Mouse (Mus musculus): ENCODE measurements around the gene Samd14. TPM values are rescaled to one million over a fixed set of nuclear protein-coding genes. Genes with fewer than 3 reads are reported as not detected.
"Not testable (repeated sequence)": the region's sequence is repeated elsewhere in the genome, so short reads cannot be mapped to it uniquely, and the experiment has no call there.

Samd14 gene
- polyA plus RNA-seq (2012; ENCODE audit: insufficient read depth, low replicate concordance) = 775 and 2,394 TPM in 2 replicates

GRCm38 (mm10) chr11:95009629-95010014 is at the start of gene Samd14:
Gene Samd14 (plus strand): TSS chr11:95009879.
- Histone ChIP-seq H3K27me3 (replicated peaks) (no peaks in the 10 kb centered on the region), H3K9me3 (no peaks in the 10 kb centered on the region), H3K36me3 (replicated peaks; ENCODE audit: low read length) (peaks cover 57% of the 10 kb centered on the region), H3K4me3 (replicated peaks) (peak within 1 kb of the TSS; percentile 99), H3K4me1 (peaks cover 81% of the 10 kb centered on the region)
- TF ChIP-seq GATA1 (IDR thresholded peaks at IDR 0.05; ENCODE audit: borderline replicate concordance, low read length) = no peak
- TF ChIP-seq FLI1 (IDR thresholded peaks at IDR 0.05; ENCODE audit: low read length) = no peak

GRCm38 (mm10) chr11:94962534-94963101 is 47.1 kb upstream of the Samd14 start:
- no peaks in the 10 kb centered on the region for H3K36me3 ChIP-seq (replicated peaks; ENCODE audit: low read length)
- peaks cover 59% of the 10 kb centered on the region for H3K27me3 ChIP-seq (replicated peaks)

GRCm38 (mm10) chr11:94967419-94967818 is 42.3 kb upstream of the Samd14 start, which contains the start of gene Hils1:
Gene Hils1 (plus strand): TSS chr11:94967593.
- H3K4me1 ChIP-seq = peaks cover 27% of the 10 kb centered on the region
- no peaks in the 10 kb centered on the region for H3K36me3 ChIP-seq (replicated peaks; ENCODE audit: low read length)
- no peaks in the 10 kb centered on the region for H3K9me3 ChIP-seq
- TF ChIP-seq GATA1 (IDR thresholded peaks at IDR 0.05; ENCODE audit: borderline replicate concordance, low read length) (no peak), FLI1 (IDR thresholded peaks at IDR 0.05; ENCODE audit: low read length) (no peak)
- no peak within 1 kb of the TSS for H3K4me3 ChIP-seq (replicated peaks)
- H3K27me3 ChIP-seq (replicated peaks) = peaks cover 74% of the 10 kb centered on the region

More at GRCm38 (mm10) chr11:94962534-94963101, 47.1 kb upstream of the Samd14 start:
- Histone ChIP-seq H3K9me3 (no peaks in the 10 kb centered on the region), H3K4me1 (peaks cover 14% of the 10 kb centered on the region), H3K4me3 (replicated peaks) (no peak overlapping the region)
- TF ChIP-seq GATA1 (IDR thresholded peaks at IDR 0.05; ENCODE audit: borderline replicate concordance, low read length) (no peak), FLI1 (IDR thresholded peaks at IDR 0.05; ENCODE audit: low read length) (no peak)

- no peak overlapping the region for H3K4me3 ChIP-seq (replicated peaks)
- peaks cover 28% of the 10 kb centered on the region for H3K4me1 ChIP-seq
- no peaks in the 10 kb centered on the region for H3K36me3 ChIP-seq (replicated peaks; ENCODE audit: low read length)
- H3K9me3 ChIP-seq = no peaks in the 10 kb centered on the region
- no peak for TF ChIP-seq GATA1 (IDR thresholded peaks at IDR 0.05; ENCODE audit: borderline replicate concordance, low read length)
- H3K27me3 ChIP-seq (replicated peaks) = peaks cover 69% of the 10 kb centered on the region
These were observed 41.5 kb upstream of the Samd14 start for GRCm38 (mm10) chr11:94968187-94968586.

- Histone ChIP-seq H3K4me1 (peaks cover 31% of the 10 kb centered on the region), H3K27me3 (replicated peaks) (peaks cover 60% of the 10 kb centered on the region)
- not testable (repeated sequence) for H3K4me3 ChIP-seq (replicated peaks); H3K36me3 ChIP-seq (replicated peaks; ENCODE audit: low read length); H3K9me3 ChIP-seq
These were observed 40.0 kb upstream of the Samd14 start for GRCm38 (mm10) chr11:94969709-94970108.

- Histone ChIP-seq H3K9me3 (no peaks in the 10 kb centered on the region), H3K36me3 (replicated peaks; ENCODE audit: low read length) (no peaks in the 10 kb centered on the region), H3K4me3 (replicated peaks) (peak overlapping the region; percentile 23), H3K27me3 (replicated peaks) (peaks cover 62% of the 10 kb centered on the region), H3K4me1 (peaks cover 36% of the 10 kb centered on the region)
- TF ChIP-seq GATA1 (IDR thresholded peaks at IDR 0.05; ENCODE audit: borderline replicate concordance, low read length) (no peak), FLI1 (IDR thresholded peaks at IDR 0.05; ENCODE audit: low read length) (no peak)
These were observed 39.3 kb upstream of the Samd14 start for GRCm38 (mm10) chr11:94970210-94970943.

GRCm38 (mm10) chr11:94971895-94972615 is 37.6 kb upstream of the Samd14 start:
- H3K36me3 ChIP-seq (replicated peaks; ENCODE audit: low read length) = no peaks in the 10 kb centered on the region
- H3K9me3 ChIP-seq = no peaks in the 10 kb centered on the region

GRCm38 (mm10) chr11:94972887-94973286 is 36.8 kb upstream of the Samd14 start:
- no peaks in the 10 kb centered on the region for H3K36me3 ChIP-seq (replicated peaks; ENCODE audit: low read length)
- H3K4me3 ChIP-seq (replicated peaks) = no peak overlapping the region
- H3K27me3 ChIP-seq (replicated peaks) = peaks cover 50% of the 10 kb centered on the region
- no peak for TF ChIP-seq FLI1 (IDR thresholded peaks at IDR 0.05; ENCODE audit: low read length)
- no peak for TF ChIP-seq GATA1 (IDR thresholded peaks at IDR 0.05; ENCODE audit: borderline replicate concordance, low read length)
- no peaks in the 10 kb centered on the region for H3K9me3 ChIP-seq
- peaks cover 41% of the 10 kb centered on the region for H3K4me1 ChIP-seq

More at GRCm38 (mm10) chr11:94971895-94972615, 37.6 kb upstream of the Samd14 start:
- Histone ChIP-seq H3K4me3 (replicated peaks) (no peak overlapping the region), H3K27me3 (replicated peaks) (peaks cover 58% of the 10 kb centered on the region), H3K4me1 (peaks cover 45% of the 10 kb centered on the region)
- TF ChIP-seq GATA1 (IDR thresholded peaks at IDR 0.05; ENCODE audit: borderline replicate concordance, low read length) = no peak
- TF ChIP-seq FLI1 (IDR thresholded peaks at IDR 0.05; ENCODE audit: low read length) = no peak

- Histone ChIP-seq H3K4me3 (replicated peaks) (no peak overlapping the region), H3K9me3 (no peaks in the 10 kb centered on the region), H3K36me3 (replicated peaks; ENCODE audit: low read length) (no peaks in the 10 kb centered on the region), H3K4me1 (peaks cover 44% of the 10 kb centered on the region), H3K27me3 (replicated peaks) (peaks cover 46% of the 10 kb centered on the region)
- TF ChIP-seq FLI1 (IDR thresholded peaks at IDR 0.05; ENCODE audit: low read length) (no peak), GATA1 (IDR thresholded peaks at IDR 0.05; ENCODE audit: borderline replicate concordance, low read length) (no peak)
These were observed 36.4 kb upstream of the Samd14 start for GRCm38 (mm10) chr11:94973313-94973712.

- H3K36me3 ChIP-seq (replicated peaks; ENCODE audit: low read length) = no peaks in the 10 kb centered on the region
- H3K4me3 ChIP-seq (replicated peaks) = no peak overlapping the region
- no peak for TF ChIP-seq FLI1 (IDR thresholded peaks at IDR 0.05; ENCODE audit: low read length)
- no peak for TF ChIP-seq GATA1 (IDR thresholded peaks at IDR 0.05; ENCODE audit: borderline replicate concordance, low read length)
- no peaks in the 10 kb centered on the region for H3K9me3 ChIP-seq
- peaks cover 33% of the 10 kb centered on the region for H3K27me3 ChIP-seq (replicated peaks)
- peaks cover 53% of the 10 kb centered on the region for H3K4me1 ChIP-seq
These were observed 34.7 kb upstream of the Samd14 start for GRCm38 (mm10) chr11:94974951-94975350.
